Mouse (Mus musculus): ENCODE measurements around the gene Cadps.

Cadps gene

DNA sequence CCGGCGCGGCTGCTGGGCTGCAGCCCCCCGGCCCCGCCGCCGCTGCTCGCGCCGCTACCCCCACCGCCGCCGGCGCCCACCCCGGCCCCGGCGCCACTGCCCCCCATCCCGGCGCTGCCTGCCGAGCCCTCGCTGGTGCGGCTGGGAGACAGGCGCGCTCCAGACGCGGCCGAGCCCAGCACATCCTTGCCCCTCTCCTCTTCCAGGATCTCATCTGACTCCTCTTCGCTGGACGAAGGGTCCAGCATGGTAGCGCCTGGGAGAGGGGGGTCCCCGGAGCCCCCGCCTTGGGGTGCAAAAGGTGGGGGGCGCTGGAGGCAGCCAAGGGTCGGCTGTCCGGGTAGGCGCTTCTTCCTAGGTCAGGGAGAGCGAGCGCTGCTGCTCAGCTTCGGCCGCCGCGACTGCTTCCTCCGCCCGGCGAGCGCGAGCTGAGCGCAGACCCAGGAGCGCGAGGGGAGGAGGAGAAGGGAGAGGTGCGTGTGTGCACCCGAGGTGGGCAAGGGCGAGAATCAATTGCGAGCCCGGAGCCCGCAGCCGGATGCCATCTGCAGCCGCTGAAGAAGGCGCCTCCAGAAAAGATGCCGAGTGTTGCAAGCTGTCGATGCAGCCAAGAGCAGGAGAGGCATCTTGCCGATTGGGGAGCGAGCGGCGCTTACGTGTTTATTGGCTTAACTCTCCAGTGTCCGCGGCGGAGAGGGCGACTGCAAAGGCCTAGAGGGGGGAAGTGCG is at the start of gene Cadps:
TSS of gene Cadps (minus strand) at position 589 of the 729 bp plus-strand sequence.
- DNase-seq (ENCODE audit: low read depth in 1 of 2, low spot score in 2 of 2) = no peak

- no peak for DNase-seq (ENCODE audit: low read depth in 1 of 2, low spot score in 2 of 2)
These were observed 46.7 kb upstream of the Cadps start for GRCm38 (mm10) chr14:12869605-12870004.

GRCm38 (mm10) chr14:12865258-12865657 is 42.4 kb upstream of the Cadps start:
- DNase-seq (ENCODE audit: low read depth in 1 of 2, low spot score in 2 of 2) = no peak

DNA sequence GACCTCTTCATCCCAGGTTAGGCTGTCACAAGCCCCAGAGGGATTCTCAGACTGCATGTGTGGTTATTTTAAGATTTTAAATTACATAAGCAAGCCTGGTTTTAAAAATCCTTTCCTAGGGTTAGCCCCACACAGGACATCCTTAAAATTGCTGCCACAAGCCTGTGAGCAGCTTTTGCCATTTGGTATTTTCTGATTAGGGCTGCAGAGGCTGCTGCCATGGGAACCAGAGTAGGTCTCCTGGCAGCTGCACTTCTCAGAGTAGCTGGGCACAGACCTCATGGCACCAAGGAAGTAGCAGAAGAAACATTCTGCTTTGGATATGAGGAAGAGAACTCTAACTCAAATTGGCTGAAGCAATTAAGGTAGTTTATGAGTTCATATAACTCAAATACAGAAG is 21.0 kb upstream of the Cadps start:
- DNase-seq (ENCODE audit: low read depth in 1 of 2, low spot score in 2 of 2) = no peak

- DNase-seq (ENCODE audit: low read depth in 1 of 2, low spot score in 2 of 2) = no peak
These were observed 16.6 kb upstream of the Cadps start for GRCm38 (mm10) chr14:12839471-12839870.

DNA sequence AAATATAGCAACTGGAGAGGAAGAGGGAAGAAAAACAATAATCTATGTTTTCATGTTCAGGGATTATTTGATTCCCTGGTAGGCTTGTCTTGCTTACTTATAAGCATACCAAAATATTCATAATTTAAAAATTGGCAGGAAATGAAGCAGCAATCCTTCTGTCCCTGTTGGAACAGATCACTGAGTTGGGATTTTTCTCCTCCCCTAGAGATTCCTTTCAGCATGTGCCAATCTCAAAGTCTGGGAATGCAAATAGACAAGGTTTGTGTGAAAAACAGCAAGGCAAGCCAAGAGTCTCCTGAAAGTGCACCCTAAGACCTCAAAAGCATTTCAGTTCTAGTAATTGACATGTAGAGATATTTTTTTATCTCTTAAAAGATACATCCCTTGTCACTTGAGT is 16.1 kb upstream of the Cadps start:
- no peak for DNase-seq (ENCODE audit: low read depth in 1 of 2, low spot score in 2 of 2)

- no peak for DNase-seq (ENCODE audit: low read depth in 1 of 2, low spot score in 2 of 2)
These were observed 15.4 kb upstream of the Cadps start for GRCm38 (mm10) chr14:12838323-12838722.

GRCm38 (mm10) chr14:12837902-12838301 is 15.0 kb upstream of the Cadps start:
- no peak for DNase-seq (ENCODE audit: low read depth in 1 of 2, low spot score in 2 of 2)

GRCm38 (mm10) chr14:12823781-12824180 is 902 bp upstream of the Cadps start:
- no peak for DNase-seq (ENCODE audit: low read depth in 1 of 2, low spot score in 2 of 2)

DNA sequence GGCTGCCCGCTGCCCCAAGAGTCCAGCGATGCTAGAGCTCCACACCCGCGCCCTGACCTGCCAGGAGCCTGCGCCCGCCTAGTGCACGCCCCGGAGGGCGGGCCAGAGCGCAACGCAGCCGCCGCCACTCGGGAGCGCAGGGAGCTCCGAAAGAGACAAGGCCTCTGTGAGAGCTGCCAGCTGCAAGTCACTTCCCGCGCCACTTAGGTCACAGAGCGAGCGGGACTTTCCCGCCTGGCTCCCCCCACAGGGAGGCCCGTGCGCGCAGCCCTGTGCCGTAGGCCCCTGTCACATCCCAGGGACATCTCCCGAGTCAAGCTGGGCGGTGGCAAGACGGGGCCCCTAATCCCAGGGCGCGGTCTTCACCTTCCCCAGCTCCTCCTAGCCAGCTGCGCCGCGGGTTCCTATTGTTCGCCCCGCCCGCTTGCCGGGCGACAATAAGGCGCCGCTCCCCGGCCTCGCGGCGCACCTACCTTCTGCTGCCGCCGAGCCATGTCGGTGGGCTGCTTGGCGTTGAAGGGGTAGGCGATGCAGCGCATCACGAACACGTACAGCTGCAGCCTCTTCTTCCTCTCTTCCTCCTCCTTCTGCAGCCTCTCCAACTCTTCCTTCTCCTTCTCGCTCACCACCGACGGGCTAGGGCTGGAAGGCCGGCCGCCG is 918 bp downstream of the Cadps start:
- no peak for DNase-seq (ENCODE audit: low read depth in 1 of 2, low spot score in 2 of 2)

DNA sequence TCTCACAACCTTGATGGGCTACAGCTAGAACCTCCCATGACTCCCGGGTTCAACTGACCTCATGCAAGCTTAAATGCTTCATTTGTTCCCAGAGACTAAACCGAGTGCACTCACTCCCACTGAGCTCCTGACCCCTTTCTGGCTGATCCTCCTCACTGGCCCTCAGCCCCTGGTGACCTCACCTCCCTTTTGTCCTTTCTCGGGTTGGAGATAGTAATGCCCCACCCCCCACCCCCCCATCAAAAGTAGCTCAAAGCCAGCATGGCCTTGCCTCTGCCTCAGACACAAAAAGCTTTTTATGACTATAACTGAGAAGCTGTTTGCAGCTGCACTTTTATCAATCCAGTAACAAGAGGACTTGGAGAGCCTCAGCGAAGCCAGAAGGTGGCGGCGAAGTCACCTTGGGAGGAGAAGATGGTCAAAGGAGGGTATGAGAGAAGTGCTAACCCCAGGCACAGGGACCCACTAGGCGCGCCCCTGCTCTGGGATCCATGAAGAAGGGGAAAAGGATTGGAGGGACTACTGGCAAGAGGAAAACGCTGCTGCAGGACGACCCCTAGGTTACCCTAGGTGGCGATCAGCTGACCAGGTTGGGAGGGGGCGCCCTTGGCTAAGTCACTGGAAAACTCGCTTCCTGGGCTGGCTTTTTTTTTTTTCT is 1.6 kb downstream of the Cadps start:
- no peak for DNase-seq (ENCODE audit: low read depth in 1 of 2, low spot score in 2 of 2)

- DNase-seq (ENCODE audit: low read depth in 1 of 2, low spot score in 2 of 2) = no peak
These were observed 2.7 kb downstream of the Cadps start for GRCm38 (mm10) chr14:12820149-12820548.

GRCm38 (mm10) chr14:12818442-12818841 is 4.4 kb downstream of the Cadps start:
- no peak for DNase-seq (ENCODE audit: low read depth in 1 of 2, low spot score in 2 of 2)

- no peak for DNase-seq (ENCODE audit: low read depth in 1 of 2, low spot score in 2 of 2)
These were observed 10.8 kb downstream of the Cadps start for GRCm38 (mm10) chr14:12812072-12812471.

DNA sequence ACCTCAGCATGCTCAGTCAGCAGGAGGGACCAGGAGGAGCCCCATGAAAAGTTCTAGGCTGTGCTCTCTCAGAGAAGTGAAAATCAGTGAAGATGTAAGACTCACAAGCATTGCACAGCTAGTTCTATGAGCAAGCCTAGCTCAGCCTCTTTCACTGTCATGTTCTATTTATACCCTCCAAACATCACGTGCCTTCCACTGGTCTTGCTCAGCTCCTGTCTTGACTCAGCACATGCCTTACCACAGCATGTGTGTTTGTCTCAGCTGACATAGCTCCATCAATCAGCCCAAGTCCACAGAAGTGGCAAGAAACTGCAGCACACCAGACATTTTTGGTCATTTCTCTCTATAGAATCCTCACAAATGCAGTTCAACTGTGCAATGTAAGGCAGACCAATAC is 19.9 kb downstream of the Cadps start:
- no peak for DNase-seq (ENCODE audit: low read depth in 1 of 2, low spot score in 2 of 2)

DNA sequence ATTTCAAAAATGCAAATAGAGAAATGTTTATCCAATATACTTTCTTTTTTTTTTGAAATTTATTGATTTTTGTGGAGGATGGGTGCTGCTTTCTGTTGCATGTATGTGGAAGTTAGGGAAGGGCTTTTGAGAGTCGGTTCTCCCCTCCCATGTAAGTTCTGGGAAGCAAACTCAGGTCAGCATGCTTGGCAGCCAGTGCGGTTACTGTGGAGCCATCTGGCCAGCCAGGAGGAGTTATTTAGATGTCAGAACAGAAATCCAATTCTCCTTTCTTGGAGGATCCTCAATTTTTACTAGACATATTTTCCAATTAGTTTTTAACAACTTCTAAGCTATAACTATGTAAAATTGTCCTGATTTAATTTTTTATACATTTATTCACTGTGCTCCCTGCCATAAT is 21.8 kb downstream of the Cadps start:
- DNase-seq (ENCODE audit: low read depth in 1 of 2, low spot score in 2 of 2) = no peak

GRCm38 (mm10) chr14:12798926-12799325 is 24.0 kb downstream of the Cadps start:
- no peak for DNase-seq (ENCODE audit: low read depth in 1 of 2, low spot score in 2 of 2)

DNA sequence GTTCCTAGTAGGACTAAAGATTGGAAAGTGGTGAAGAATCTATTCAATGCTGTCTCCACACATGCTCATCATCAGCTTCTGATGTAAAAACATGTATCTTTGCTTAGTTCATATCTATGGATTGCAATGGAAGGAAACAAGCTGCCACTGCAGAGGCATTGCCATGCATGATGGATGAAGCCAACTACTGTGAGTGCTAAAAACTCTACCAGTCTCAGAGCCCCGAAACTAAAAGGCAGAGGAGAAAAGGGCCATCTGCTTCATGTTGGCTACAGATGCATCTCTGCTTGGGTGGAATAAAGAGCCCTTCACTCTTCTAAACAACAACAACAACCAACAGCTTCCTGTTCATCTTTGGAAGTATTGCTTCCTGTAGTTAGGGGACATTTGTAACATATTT is 38.6 kb downstream of the Cadps start:
- DNase-seq (ENCODE audit: low read depth in 1 of 2, low spot score in 2 of 2) = no peak

- DNase-seq (ENCODE audit: low read depth in 1 of 2, low spot score in 2 of 2) = no peak
These were observed 42.9 kb downstream of the Cadps start for GRCm38 (mm10) chr14:12780016-12780415.

DNA sequence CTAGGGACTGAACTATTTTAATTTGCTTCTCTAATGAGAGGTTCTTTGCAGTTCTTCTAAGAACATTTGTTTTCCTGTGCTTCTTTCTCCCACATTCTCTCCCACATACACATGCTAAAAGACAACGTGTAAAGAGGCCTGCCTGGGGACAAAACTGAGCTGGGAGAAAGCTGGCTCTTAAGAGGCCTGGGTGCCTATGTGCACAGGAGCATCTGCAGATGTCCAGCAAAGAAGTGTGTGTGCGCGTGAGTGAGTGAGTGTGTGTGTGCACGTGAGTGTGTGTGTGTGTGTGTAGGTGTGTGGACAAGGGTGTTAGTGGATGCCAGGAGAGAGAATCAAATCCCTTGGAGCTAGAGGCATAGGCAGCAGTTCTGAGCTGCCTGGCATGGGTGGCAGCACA is 44.9 kb downstream of the Cadps start:
- DNase-seq (ENCODE audit: low read depth in 1 of 2, low spot score in 2 of 2) = no peak

DNA sequence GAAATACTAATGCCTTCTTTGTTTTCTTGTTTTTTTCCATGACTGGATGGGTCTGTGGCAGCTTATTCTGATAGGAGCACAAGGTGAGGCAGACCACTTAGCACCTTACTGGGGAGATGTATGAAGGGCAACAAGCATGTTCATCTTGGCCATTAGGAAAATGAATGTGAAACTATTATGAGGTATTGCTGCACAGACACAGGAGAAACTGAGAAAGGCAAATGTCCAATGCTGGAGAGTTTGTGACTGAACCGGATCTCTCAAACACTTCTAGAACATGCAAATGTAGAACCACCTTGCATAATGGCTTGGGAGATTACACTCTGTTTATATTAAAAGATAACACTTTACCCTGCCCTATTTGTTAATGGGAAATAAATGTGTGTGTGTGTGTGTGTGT is 54.0 kb downstream of the Cadps start:
- DNase-seq (ENCODE audit: low read depth in 1 of 2, low spot score in 2 of 2) = no peak

DNA sequence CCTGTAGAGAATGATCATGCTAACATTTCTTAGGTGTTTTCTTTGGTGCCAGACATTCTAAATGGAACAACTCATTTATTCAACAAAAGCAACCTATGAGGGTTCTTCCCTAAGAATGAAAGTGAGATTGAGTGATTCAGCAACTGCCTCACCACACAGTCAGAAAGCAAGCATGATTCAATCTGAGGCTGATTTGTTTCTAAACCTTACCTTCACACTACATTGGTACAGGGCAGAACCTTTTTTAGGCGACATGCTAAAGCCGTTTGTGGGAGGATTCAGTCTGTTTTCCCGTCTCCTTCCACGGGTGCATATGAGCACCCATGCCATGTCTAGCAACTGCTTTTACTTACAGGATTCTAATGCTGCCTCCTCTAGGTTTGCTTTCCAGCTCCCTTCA is 69.6 kb downstream of the Cadps start:
- DNase-seq (ENCODE audit: low read depth in 1 of 2, low spot score in 2 of 2) = no peak
